Mouse (Mus musculus): ENCODE results near the gene Oas1h.
"Not testable (repeated sequence)": the region's sequence is repeated elsewhere in the genome, so short reads cannot be mapped to it uniquely, and the experiment has no call there.

DNA sequence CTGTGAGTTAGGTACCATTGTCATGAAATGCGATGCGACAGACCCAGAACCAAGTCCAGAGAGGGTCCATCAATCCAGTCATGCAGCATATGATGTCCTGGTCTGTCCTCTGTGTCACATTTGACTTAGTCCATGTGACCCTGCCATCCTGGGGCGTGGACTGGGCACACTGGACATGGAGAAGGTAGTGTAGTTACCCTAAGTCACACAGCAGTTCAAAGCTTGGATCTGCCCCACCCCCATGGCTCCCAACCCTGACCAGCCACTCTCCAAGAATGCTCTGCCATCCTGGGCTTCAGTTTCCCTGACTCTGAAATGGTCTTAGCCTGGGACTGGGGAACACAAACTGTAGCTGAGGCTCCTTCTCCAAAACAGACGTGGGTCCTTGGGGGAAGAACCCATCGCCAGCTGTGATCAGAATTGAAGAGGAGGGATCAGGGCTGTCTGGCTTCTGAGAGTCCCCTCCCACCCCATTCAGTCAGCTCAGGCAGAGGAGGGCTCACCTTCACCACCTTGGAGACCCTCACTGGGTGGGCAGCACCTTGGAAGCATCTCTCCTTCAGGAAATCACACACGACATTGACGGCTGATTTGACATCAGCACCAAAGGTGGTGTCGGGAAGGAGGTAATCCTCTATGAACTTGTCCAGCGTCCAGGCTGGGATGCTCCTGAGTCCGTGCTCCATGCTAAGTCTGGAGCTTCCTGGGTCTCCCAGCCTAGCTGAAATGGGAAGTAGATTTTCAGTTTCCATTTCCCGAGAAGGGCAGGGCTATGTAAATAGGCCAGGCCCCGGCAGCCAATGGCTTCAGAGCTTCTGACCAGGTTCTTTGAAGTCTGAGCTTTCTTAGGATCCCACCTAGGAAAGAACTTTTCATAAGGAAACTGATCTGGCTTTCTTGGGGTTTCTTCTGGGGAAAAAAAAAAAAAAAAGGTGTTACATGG is 45.8 kb downstream of the Oas1h start, which contains the start of gene Oas1a:
- TF ChIP-seq CTCF, EP300 (IDR thresholded peaks at IDR 0.05; ENCODE audit: low read depth): not testable (repeated sequence)

Data from liver, postnatal 0 days (tissue).